Mouse (Mus musculus): ENCODE results near the gene Gm17334.

- no peak for TF ChIP-seq CTCF (IDR thresholded peaks at IDR 0.05 in 2 of 3, conservative IDR thresholded peaks at IDR 0.05 in 1 of 3; ENCODE audit: control insufficient read depth in 1 of 3, insufficient read depth in 1 of 3, low read depth in 2 of 3, low read length in 3 of 3, poor library complexity in 1 of 3, severe bottlenecking in 1 of 3)
- no peak for TF ChIP-seq ELF1 (IDR thresholded peaks at IDR 0.05; ENCODE audit: low read depth, low read length)
- TF ChIP-seq POLR2A (IDR thresholded peaks at IDR 0.05; ENCODE audit: control insufficient read depth in 1 of 2, insufficient read depth in 1 of 2, low read depth in 1 of 2, low read length in 2 of 2, poor library complexity in 1 of 2) = no peak
- no peak for TF ChIP-seq CHD2 (IDR thresholded peaks at IDR 0.05; ENCODE audit: low read length)
- TF ChIP-seq USF1 (IDR thresholded peaks at IDR 0.05; ENCODE audit: low read depth, low read length) = no peak
- TF ChIP-seq MYB (IDR thresholded peaks at IDR 0.05; ENCODE audit: low read depth, low read length) = no peak
- TF ChIP-seq POLR2AphosphoS2 (IDR thresholded peaks at IDR 0.05; ENCODE audit: low read length) = no peak
- no peak for TF ChIP-seq GATA1 (IDR thresholded peaks at IDR 0.05; ENCODE audit: low read depth, low read length)
These were observed 30.1 kb upstream of the Gm17334 start for GRCm38 (mm10) chr11:53803093-53803492.

Measured in MEL (cell line).